Comparison of ENCODE assay signal across 26 mouse cellular contexts in the genomic region with DNA sequence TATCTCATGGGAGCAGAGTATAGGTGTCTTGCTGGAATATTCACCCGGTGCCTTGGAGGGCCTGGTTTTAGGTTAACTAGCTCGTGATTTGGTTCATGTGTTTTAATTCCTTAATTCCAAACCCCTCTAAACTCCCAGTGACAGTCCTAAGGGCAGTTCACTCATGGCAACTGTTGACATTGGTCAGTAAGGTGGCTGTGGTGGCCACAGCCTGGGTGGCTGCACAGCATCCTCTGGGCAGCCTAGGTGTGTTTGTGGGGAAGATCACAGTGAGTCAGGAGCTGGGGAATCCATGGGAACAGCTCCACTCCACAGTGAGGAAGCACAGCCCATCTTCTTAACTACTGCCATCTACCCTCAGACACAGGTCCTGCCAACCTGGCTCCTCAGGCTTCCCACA. TPM values are rescaled to one million over a fixed set of nuclear protein-coding genes. Genes with fewer than 3 reads are reported as not detected.
"Had no signal": no experiment of that assay in that cellular context is flagged by ENCODE, and none has a peak within 500 bp of the region (broad histone marks: within the 10 kb centered on the region; RNA-seq: fewer than 3 reads in every experiment).

No protein-coding gene starts in this region.

- H3K4me2 ChIP-seq: lung, embryonic 14.5 days; midbrain, embryonic 12.5 days; neural tube, embryonic 13.5 days; neural tube, embryonic 15.5 days had no signal

- ATAC-seq: midbrain, embryonic 16.5 days had no signal

- H3K9me3 ChIP-seq: midbrain, embryonic 10.5 days; midbrain, embryonic 12.5 days; neural tube, embryonic 13.5 days; neural tube, embryonic 15.5 days had no signal

- DNase-seq: lung, adult 18-20 months; lung, embryonic 14.5 days; lung, postnatal 10 days; lung, postnatal 4 days; midbrain, embryonic 14.5 days; right cerebral cortex, adult 18-20 months; right cerebral cortex, postnatal 25 days; right cerebral cortex, postnatal 4 days; spleen, adult 18-20 months; thymus, adult 18-20 months; thymus, postnatal 14 days; thymus, postnatal 36 days had no signal

- H3K4me1 ChIP-seq: midbrain, embryonic 10.5 days; midbrain, embryonic 12.5 days; neural tube, embryonic 13.5 days; neural tube, embryonic 15.5 days had no signal

- H3K9ac ChIP-seq: lung, embryonic 14.5 days; midbrain, embryonic 12.5 days; neural tube, embryonic 13.5 days; neural tube, embryonic 15.5 days had no signal

- H3K4me3 ChIP-seq: midbrain, embryonic 10.5 days; midbrain, embryonic 12.5 days; myocyte; neural tube, embryonic 13.5 days; neural tube, embryonic 15.5 days had no signal

- H3K27me3 ChIP-seq: midbrain, embryonic 12.5 days; neural tube, embryonic 13.5 days; neural tube, embryonic 15.5 days had no signal

- H3K27ac ChIP-seq: midbrain, embryonic 10.5 days; midbrain, embryonic 12.5 days; neural tube, embryonic 13.5 days; neural tube, embryonic 15.5 days had no signal

RNA-seq across cellular contexts. Expression of gene Gm6408, which starts 35.1 kb away (rescaled TPM):
- total RNA-seq: megakaryocyte, adult 5-6 weeks; megakaryocyte-erythroid progenitor cell, adult 5-6 weeks had no signal
- polyA plus RNA-seq: lung, embryonic 14.5 days; lung, embryonic 16.5 days; midbrain, embryonic 10.5 days; midbrain, embryonic 12.5 days; midbrain, embryonic 14.5 days; midbrain, embryonic 16.5 days; myocyte; neural tube, embryonic 11.5 days; neural tube, embryonic 13.5 days; neural tube, embryonic 15.5 days; small intestine, adult 2 months; stomach, embryonic 14.5 days; stomach, embryonic 16.5 days; thymus, postnatal 0 days had no signal

RNA-seq across cellular contexts. Expression of gene Gm6370, which starts 44.5 kb away (rescaled TPM):
- total RNA-seq: megakaryocyte, adult 5-6 weeks; megakaryocyte-erythroid progenitor cell, adult 5-6 weeks had no signal
- polyA plus RNA-seq: lung, embryonic 14.5 days; lung, embryonic 16.5 days; midbrain, embryonic 10.5 days; midbrain, embryonic 12.5 days; midbrain, embryonic 14.5 days; midbrain, embryonic 16.5 days; myocyte; neural tube, embryonic 11.5 days; neural tube, embryonic 13.5 days; neural tube, embryonic 15.5 days; small intestine, adult 2 months; stomach, embryonic 14.5 days; stomach, embryonic 16.5 days; thymus, postnatal 0 days had no signal

RNA-seq across cellular contexts. Expression of gene 4930449I24Rik, which starts 55.6 kb away (rescaled TPM):
- total RNA-seq: megakaryocyte, adult 5-6 weeks; megakaryocyte-erythroid progenitor cell, adult 5-6 weeks had no signal
- polyA plus RNA-seq: lung, embryonic 14.5 days; lung, embryonic 16.5 days; midbrain, embryonic 10.5 days; midbrain, embryonic 12.5 days; midbrain, embryonic 14.5 days; midbrain, embryonic 16.5 days; myocyte; neural tube, embryonic 11.5 days; neural tube, embryonic 13.5 days; neural tube, embryonic 15.5 days; small intestine, adult 2 months; stomach, embryonic 14.5 days; stomach, embryonic 16.5 days; thymus, postnatal 0 days had no signal
